In the genomic region with DNA sequence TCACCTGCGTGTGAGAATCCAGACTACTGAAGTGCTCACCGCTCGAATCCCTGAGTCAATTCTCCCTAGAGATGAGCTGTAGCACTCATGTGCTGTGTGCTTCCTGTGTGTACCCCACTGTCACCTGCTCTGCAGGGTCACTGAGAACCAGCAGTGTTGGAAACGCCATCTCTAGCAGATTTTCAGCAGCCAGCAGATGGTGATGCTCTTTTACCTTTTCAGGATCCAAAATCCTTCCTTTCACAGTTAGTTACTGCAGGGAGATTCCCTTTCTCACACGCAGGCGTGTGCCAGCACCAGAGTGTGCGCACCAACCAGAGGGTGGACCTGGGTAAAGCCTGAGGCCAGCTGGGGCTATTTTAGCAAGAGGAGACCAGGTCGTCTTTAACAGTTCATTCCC, we compare ENCODE assay signal across 17 mouse cellular contexts. TPM values are rescaled to one million over a fixed set of nuclear protein-coding genes. Genes with fewer than 3 reads are reported as not detected.
DNase-seq lines count a peak whose midpoint lies in the region; ATAC-seq and TF ChIP-seq lines count a peak whose summit lies in the region.
"Had no signal": no experiment of that assay in that cellular context is flagged by ENCODE, and none has a peak within 500 bp of the region (broad histone marks: within the 10 kb centered on the region; RNA-seq: fewer than 3 reads in every experiment).

No protein-coding gene starts in this region.

- no peak overlapping the region for H3K9ac ChIP-seq in forebrain, embryonic 15.5 days (replicated peaks)
- no peak overlapping the region for H3K9ac ChIP-seq in forebrain, postnatal 0 days
- H3K9ac ChIP-seq in midbrain, embryonic 14.5 days (replicated peaks; ENCODE audit: low read length): no peak overlapping the region
- no peak overlapping the region for H3K9ac ChIP-seq in midbrain, embryonic 15.5 days
- H3K9ac ChIP-seq: limb, embryonic 15.5 days had no signal

- no peaks in the 10 kb centered on the region for H3K27me3 ChIP-seq in forebrain, embryonic 15.5 days
- H3K27me3 ChIP-seq in forebrain, postnatal 0 days (ENCODE audit: insufficient read depth, low read length): no peaks in the 10 kb centered on the region
- H3K27me3 ChIP-seq in midbrain, embryonic 14.5 days (ENCODE audit: control insufficient read depth, insufficient read depth, low read length): no peaks in the 10 kb centered on the region
- no peaks in the 10 kb centered on the region for H3K27me3 ChIP-seq in midbrain, embryonic 15.5 days (replicated peaks)
- H3K27me3 ChIP-seq: limb, embryonic 15.5 days had no signal

- no peak overlapping the region for H3K4me2 ChIP-seq in forebrain, embryonic 15.5 days (replicated peaks)
- H3K4me2 ChIP-seq in forebrain, postnatal 0 days (ENCODE audit: low read depth): no peak overlapping the region
- no peak overlapping the region for H3K4me2 ChIP-seq in midbrain, embryonic 14.5 days (ENCODE audit: low read length)
- H3K4me2 ChIP-seq in midbrain, embryonic 15.5 days: no peak overlapping the region
- H3K4me2 ChIP-seq: limb, embryonic 15.5 days had no signal

- 0 out of 2 replicates have a peak, but pooled peaks cover 3% of the 10 kb centered on the region for H3K36me3 ChIP-seq in forebrain, embryonic 15.5 days
- no peaks in the 10 kb centered on the region for H3K36me3 ChIP-seq in forebrain, postnatal 0 days (ENCODE audit: insufficient read depth)
- no peaks in the 10 kb centered on the region for H3K36me3 ChIP-seq in midbrain, embryonic 14.5 days (ENCODE audit: control insufficient read depth, insufficient read depth, low read length)
- no peaks in the 10 kb centered on the region for H3K36me3 ChIP-seq in midbrain, embryonic 15.5 days (replicated peaks)
- H3K36me3 ChIP-seq: limb, embryonic 15.5 days had no signal

- TF ChIP-seq CTCF in forebrain, postnatal 0 days (IDR thresholded peaks at IDR 0.05; ENCODE audit: low read depth): no peak

- peak overlapping the region; percentile 11; the same call in 1 of the 2 replicates for H3K27ac ChIP-seq in forebrain, embryonic 15.5 days (replicated peaks)
- H3K27ac ChIP-seq in forebrain, postnatal 0 days (ENCODE audit: low read depth, low read length): no peak overlapping the region
- peak overlapping the region; percentile 33; the same call in 1 of the 2 replicates for H3K27ac ChIP-seq in midbrain, embryonic 14.5 days (replicated peaks; ENCODE audit: low read depth, low read length)
- H3K27ac ChIP-seq in midbrain, embryonic 15.5 days: no peak overlapping the region
- H3K27ac ChIP-seq: hindbrain, embryonic 10.5 days; limb, embryonic 15.5 days; macrophage had no signal

- no peak for DNase-seq in forebrain, postnatal 0 days
- no peak for DNase-seq in midbrain, embryonic 14.5 days
- peak; percentile 42 for DNase-seq in cerebellum, adult 9-11 months
- peak; percentile 50 for DNase-seq in thymus, postnatal 4 days
- DNase-seq in ovary, postnatal 36 days (ENCODE audit: low spot score): no peak
- DNase-seq: adrenal gland, adult 8-10 months; kidney, adult 11 months; kidney, postnatal 36 days; lung, adult 18-20 months; right cerebral cortex, postnatal 25 days had no signal

- H3K9me3 ChIP-seq in forebrain, embryonic 15.5 days: no peaks in the 10 kb centered on the region
- no peaks in the 10 kb centered on the region for H3K9me3 ChIP-seq in forebrain, postnatal 0 days (ENCODE audit: low read length)
- no peaks in the 10 kb centered on the region for H3K9me3 ChIP-seq in midbrain, embryonic 14.5 days (ENCODE audit: control insufficient read depth, low read length)
- no peaks in the 10 kb centered on the region for H3K9me3 ChIP-seq in midbrain, embryonic 15.5 days
- H3K9me3 ChIP-seq: hindbrain, embryonic 10.5 days; limb, embryonic 15.5 days had no signal

- H3K4me3 ChIP-seq in forebrain, embryonic 15.5 days: no peak overlapping the region
- no peak overlapping the region for H3K4me3 ChIP-seq in forebrain, postnatal 0 days (ENCODE audit: low read depth, low read length)
- H3K4me3 ChIP-seq in midbrain, embryonic 14.5 days (replicated peaks; ENCODE audit: low read depth, low read length): no peak overlapping the region
- H3K4me3 ChIP-seq in midbrain, embryonic 15.5 days: no peak overlapping the region
- H3K4me3 ChIP-seq: hindbrain, embryonic 10.5 days; limb, embryonic 15.5 days; myocyte had no signal

- WGBS in forebrain, embryonic 15.5 days: 72% methylated on average over 8 of the region's 8 CpGs
- WGBS in forebrain, postnatal 0 days: 71% methylated on average over 8 of the region's 8 CpGs
- WGBS in midbrain, embryonic 14.5 days: 84% methylated on average over 8 of the region's 8 CpGs
- 75% methylated on average over 8 of the region's 8 CpGs for WGBS in midbrain, embryonic 15.5 days

- peaks cover 8% of the 10 kb centered on the region for H3K4me1 ChIP-seq in forebrain, embryonic 15.5 days
- no peaks in the 10 kb centered on the region for H3K4me1 ChIP-seq in forebrain, postnatal 0 days (ENCODE audit: insufficient read depth)
- H3K4me1 ChIP-seq in midbrain, embryonic 14.5 days (ENCODE audit: control insufficient read depth, insufficient read depth, low read length): no peaks in the 10 kb centered on the region
- peaks cover 4% of the 10 kb centered on the region for H3K4me1 ChIP-seq in midbrain, embryonic 15.5 days
- H3K4me1 ChIP-seq: hindbrain, embryonic 10.5 days had no signal

- ATAC-seq in forebrain, embryonic 15.5 days (replicated peaks): no peak
- ATAC-seq in forebrain, postnatal 0 days: no peak
- no peak for ATAC-seq in midbrain, embryonic 14.5 days (ENCODE audit: low FRiP score, low TSS enrichment)
- no peak for ATAC-seq in midbrain, embryonic 15.5 days (replicated peaks)
- ATAC-seq in megakaryocyte progenitor cell, adult 5-6 weeks (replicated peaks; ENCODE audit: poor library complexity): no peak

RNA-seq across cellular contexts. Expression of a gene that starts 32.0 kb away (rescaled TPM):
- 27.4 and 29.9 TPM in 2 replicates for polyA plus RNA-seq in forebrain, embryonic 15.5 days (2015; fragmentation: Nextera tagmentation; extraction: Ambion mirVana)
- 32.2 and 49.9 TPM in 2 replicates for total RNA-seq in forebrain, postnatal 0 days (2014; rRNA removed)
- polyA plus RNA-seq in forebrain, postnatal 0 days (2015; fragmentation: Nextera tagmentation; extraction: Ambion mirVana): 7.8 and 10.7 TPM in 2 replicates
- 30.6 and 32.4 TPM in 2 replicates for polyA plus RNA-seq in midbrain, embryonic 14.5 days (2014; fragmentation: Nextera tagmentation; extraction: Ambion mirVana)
- polyA plus RNA-seq in midbrain, embryonic 15.5 days (2015; fragmentation: Nextera tagmentation; extraction: Ambion mirVana): 21.1 and 22.9 TPM in 2 replicates
- total RNA-seq in megakaryocyte progenitor cell, adult 5-6 weeks (2015): 64.1 and 66.2 TPM in 2 replicates
- total RNA-seq in megakaryocyte progenitor cell, adult 5-6 weeks (2017): 35.7 and 36.1 TPM in 2 replicates

Comparison
In these comparisons a context has a peak if more than half of its experiments do, and no peak if none do; other contexts are left out.
1. H3K27ac ChIP-seq: peak in forebrain, embryonic 15.5 days (single experiment) and midbrain, embryonic 14.5 days (single experiment); none in forebrain, postnatal 0 days (single experiment) and midbrain, embryonic 15.5 days (single experiment).
2. DNase-seq: peak in cerebellum, adult 9-11 months (single experiment) and thymus, postnatal 4 days (single experiment); none in forebrain, postnatal 0 days (single experiment), midbrain, embryonic 14.5 days (single experiment) and ovary, postnatal 36 days (single experiment).